Mouse (Mus musculus) myocyte (in vitro differentiated cells): ENCODE results near the gene Erv3.

Experiments
- CEBPB ChIP-seq: IDR thresholded peaks from 2 replicates; pipeline ENCODE4 v1.6.1; 2011; ENCODE audit warnings: mild to moderate bottlenecking, moderate library complexity; ENCODE audit not compliant: poor library complexity, insufficient read depth, severe bottlenecking
- E2F4 ChIP-seq: IDR thresholded peaks from one replicate; pipeline ENCODE4 v1.6.1; 2011; ENCODE audit warnings: mild to moderate bottlenecking, control low read depth, moderate library complexity; ENCODE audit not compliant: insufficient read depth
- MAX ChIP-seq: IDR thresholded peaks from one replicate; pipeline ENCODE4 v1.6.1; 2011; ENCODE audit warnings: low read depth, mild to moderate bottlenecking, control low read depth
- MYOD1 ChIP-seq, 3 experiments: IDR thresholded peaks; one replicate each; pipeline ENCODE4 v1.6.1; 2011; ENCODE audit warnings: control low read depth in 2 of 3, low read depth in 2 of 3, mild to moderate bottlenecking in 2 of 3, moderate library complexity in 1 of 3; ENCODE audit not compliant: insufficient read length in 2 of 3, control insufficient read depth in 1 of 3
- MYOG ChIP-seq, 3 experiments: IDR thresholded peaks; one replicate each; pipeline ENCODE4 v1.6.1; 2011; ENCODE audit warnings: control low read depth in 2 of 3, low read depth in 2 of 3, mild to moderate bottlenecking in 2 of 3; ENCODE audit not compliant: insufficient read length in 2 of 3, control insufficient read depth in 1 of 3, insufficient read depth in 1 of 3
- POLR2A ChIP-seq: IDR thresholded peaks from one replicate; pipeline ENCODE4 v1.6.1; 2011; ENCODE audit warnings: low read depth, mild to moderate bottlenecking, control low read depth, moderate library complexity; ENCODE audit not compliant: insufficient read length
- POLR2AphosphoS2 ChIP-seq: IDR thresholded peaks from one replicate; pipeline ENCODE4 v1.6.1; 2011; ENCODE audit warnings: low read depth, control low read depth; ENCODE audit not compliant: insufficient read length
- SRF ChIP-seq: IDR thresholded peaks from one replicate; pipeline ENCODE4 v1.6.1; 2011; ENCODE audit warnings: low read depth; ENCODE audit not compliant: control insufficient read depth, insufficient read length
- TCF12 ChIP-seq: IDR thresholded peaks from one replicate; pipeline ENCODE4 v1.6.1; 2011; ENCODE audit warnings: mild to moderate bottlenecking, control low read depth; ENCODE audit not compliant: poor library complexity, insufficient read depth, severe bottlenecking
- TCF3 ChIP-seq: IDR thresholded peaks from one replicate; pipeline ENCODE4 v1.6.1; 2011; ENCODE audit warnings: low read depth, control low read depth; ENCODE audit not compliant: insufficient read length
- USF1 ChIP-seq: IDR thresholded peaks from one replicate; pipeline ENCODE4 v1.6.1; 2011; ENCODE audit warnings: low read depth, mild to moderate bottlenecking, control low read depth, moderate library complexity

GRCm38 (mm10) chr2:131864262-131864796 lies 4.8 kb upstream of the Erv3 start:
- TF ChIP-seq POLR2A: no peak
- no peak for TF ChIP-seq TCF12
- TF ChIP-seq MAX: no peak
- peak in 2 of 3 experiments; percentile 50 to 58 for TF ChIP-seq MYOD1 (IDR thresholded peaks at IDR 0.05; ENCODE audit: control insufficient read depth in 1 of 3, insufficient read length in 2 of 3, low read depth in 2 of 3)
- TF ChIP-seq USF1: no peak
- TF ChIP-seq CEBPB: no peak
- no peak for TF ChIP-seq TCF3
- no peak for TF ChIP-seq POLR2AphosphoS2
- TF ChIP-seq MYOG (IDR thresholded peaks at IDR 0.05; ENCODE audit: control insufficient read depth in 1 of 3, insufficient read depth in 1 of 3, insufficient read length in 2 of 3, low read depth in 2 of 3): peak in 2 of 3 experiments; percentile 47 to 53
- TF ChIP-seq E2F4: no peak
- TF ChIP-seq SRF: no peak
